Mouse (Mus musculus): ENCODE measurements around the gene Rnf157. TPM values are rescaled to one million over a fixed set of nuclear protein-coding genes. Genes with fewer than 3 reads are reported as not detected.

The Rnf157 gene
- polyA plus RNA-seq, 1 experiment from 2014 or later = 37.4 TPM

DNA sequence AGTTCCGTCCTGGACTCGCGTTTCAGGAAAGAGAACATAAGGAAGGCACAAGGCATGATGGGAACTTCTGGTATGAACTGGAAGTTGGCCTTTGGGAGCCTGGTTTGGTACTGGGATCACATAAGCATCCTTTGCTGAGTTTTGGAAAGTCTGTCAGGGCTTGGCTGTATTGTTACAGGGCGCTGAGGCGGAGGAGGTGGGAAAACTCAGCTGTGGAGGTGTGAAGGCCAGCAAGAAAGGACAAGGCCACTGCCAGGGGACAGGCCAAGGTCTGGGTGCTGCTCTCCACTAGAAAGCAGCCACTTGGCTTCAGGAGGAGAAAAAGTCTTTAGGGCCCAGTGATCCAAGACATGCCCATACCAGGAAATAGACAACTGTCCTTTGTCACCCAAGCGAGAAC, 30.5 kb upstream of the Rnf157 start:
- H3K4me2 ChIP-seq (ENCODE audit: low read length) = no peak overlapping the region
- no peaks in the 10 kb centered on the region for H3K9me3 ChIP-seq (ENCODE audit: control insufficient read depth, low read length)
- no peak for ATAC-seq
- H3K27me3 ChIP-seq (replicated peaks; ENCODE audit: control insufficient read depth, insufficient read depth, low read length) = peaks cover 10% of the 10 kb centered on the region
- 79% methylated on average over 6 of the region's 6 CpGs for WGBS
- H3K4me1 ChIP-seq (replicated peaks; ENCODE audit: control insufficient read depth, insufficient read depth, low read length) = 0 out of 2 replicates have a peak, but pooled peaks cover 3% of the 10 kb centered on the region
- no peak overlapping the region for H3K9ac ChIP-seq (replicated peaks; ENCODE audit: low read depth, low read length)
- no peaks in the 10 kb centered on the region for H3K36me3 ChIP-seq (ENCODE audit: control insufficient read depth, insufficient read depth)
- H3K4me3 ChIP-seq (replicated peaks; ENCODE audit: low read length) = no peak overlapping the region
- no peak overlapping the region for H3K27ac ChIP-seq (ENCODE audit: low read length)

DNA sequence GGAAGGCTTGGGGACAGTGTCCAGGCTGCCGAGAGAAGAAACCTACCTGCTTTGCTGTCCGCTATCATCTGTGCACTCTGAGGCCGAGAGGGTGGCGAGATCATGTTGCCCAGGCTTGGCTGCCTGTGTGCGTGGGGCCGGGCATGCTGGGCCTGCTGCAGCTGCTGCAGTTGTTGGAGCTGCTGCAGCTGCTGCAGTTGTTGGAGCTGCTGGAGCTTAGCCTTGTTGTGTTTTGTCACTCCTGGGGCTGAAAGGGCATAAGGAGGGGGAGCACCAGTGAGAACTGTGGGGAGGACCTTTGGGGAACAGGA, 30.0 kb upstream of the Rnf157 start:
- Histone ChIP-seq H3K27me3 (replicated peaks; ENCODE audit: control insufficient read depth, insufficient read depth, low read length) (peaks cover 7% of the 10 kb centered on the region), H3K27ac (ENCODE audit: low read length) (no peak overlapping the region), H3K4me2 (ENCODE audit: low read length) (no peak overlapping the region), H3K36me3 (ENCODE audit: control insufficient read depth, insufficient read depth) (no peaks in the 10 kb centered on the region), H3K9ac (replicated peaks; ENCODE audit: low read depth, low read length) (no peak overlapping the region), H3K4me1 (replicated peaks; ENCODE audit: control insufficient read depth, insufficient read depth, low read length) (0 out of 2 replicates have a peak, but pooled peaks cover 3% of the 10 kb centered on the region), H3K9me3 (ENCODE audit: control insufficient read depth, low read length) (no peaks in the 10 kb centered on the region), H3K4me3 (replicated peaks; ENCODE audit: low read length) (no peak overlapping the region)
- ATAC-seq = no peak
- 80% methylated on average over 6 of the region's 6 CpGs for WGBS

DNA sequence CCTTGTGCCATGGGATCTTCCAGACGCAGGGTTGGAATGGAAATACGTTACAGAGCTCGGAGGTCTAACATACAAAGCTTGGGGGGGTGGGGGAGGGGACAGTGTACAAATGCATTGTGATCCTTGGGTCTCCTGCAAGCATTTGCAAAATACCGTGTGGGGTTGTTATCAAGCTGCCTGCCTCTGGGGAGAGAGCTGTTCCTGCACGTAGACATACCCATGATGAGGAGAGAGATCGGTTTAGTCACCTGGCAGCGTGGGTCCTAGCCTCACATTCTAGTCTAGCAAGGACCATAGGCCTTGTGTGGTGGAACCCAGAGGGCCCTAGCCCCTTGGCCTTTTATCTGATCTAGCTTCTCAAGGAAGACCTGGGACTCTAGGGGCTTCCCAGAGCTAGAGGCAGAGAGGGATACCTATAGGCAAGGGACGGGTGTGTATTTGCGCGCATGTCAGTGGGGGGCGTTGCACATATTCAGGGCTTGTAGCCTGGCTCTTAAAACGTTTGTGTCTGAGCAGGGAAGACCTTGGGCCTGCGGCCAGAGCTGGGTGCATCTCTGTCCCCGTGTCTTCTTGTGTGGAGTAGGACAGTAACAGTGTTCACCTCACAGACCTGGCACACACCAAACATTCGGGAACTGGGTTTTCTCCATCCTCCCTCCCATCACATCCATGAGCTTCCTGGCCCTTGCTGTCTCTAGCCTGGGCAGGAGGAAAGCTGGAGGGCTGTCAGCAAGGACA, 29.5 kb upstream of the Rnf157 start:
- peaks cover 8% of the 10 kb centered on the region for H3K4me1 ChIP-seq (replicated peaks; ENCODE audit: control insufficient read depth, insufficient read depth, low read length)
- H3K4me2 ChIP-seq (ENCODE audit: low read length) = no peak overlapping the region
- H3K4me3 ChIP-seq (replicated peaks; ENCODE audit: low read length) = no peak overlapping the region
- no peak overlapping the region for H3K9ac ChIP-seq (replicated peaks; ENCODE audit: low read depth, low read length)
- peaks cover 5% of the 10 kb centered on the region for H3K27me3 ChIP-seq (replicated peaks; ENCODE audit: control insufficient read depth, insufficient read depth, low read length)
- WGBS = 77% methylated on average over 15 of the region's 15 CpGs
- no peak overlapping the region for H3K27ac ChIP-seq (ENCODE audit: low read length)
- H3K36me3 ChIP-seq (ENCODE audit: control insufficient read depth, insufficient read depth) = no peaks in the 10 kb centered on the region
- ATAC-seq = no peak
- H3K9me3 ChIP-seq (ENCODE audit: control insufficient read depth, low read length) = no peaks in the 10 kb centered on the region

DNA sequence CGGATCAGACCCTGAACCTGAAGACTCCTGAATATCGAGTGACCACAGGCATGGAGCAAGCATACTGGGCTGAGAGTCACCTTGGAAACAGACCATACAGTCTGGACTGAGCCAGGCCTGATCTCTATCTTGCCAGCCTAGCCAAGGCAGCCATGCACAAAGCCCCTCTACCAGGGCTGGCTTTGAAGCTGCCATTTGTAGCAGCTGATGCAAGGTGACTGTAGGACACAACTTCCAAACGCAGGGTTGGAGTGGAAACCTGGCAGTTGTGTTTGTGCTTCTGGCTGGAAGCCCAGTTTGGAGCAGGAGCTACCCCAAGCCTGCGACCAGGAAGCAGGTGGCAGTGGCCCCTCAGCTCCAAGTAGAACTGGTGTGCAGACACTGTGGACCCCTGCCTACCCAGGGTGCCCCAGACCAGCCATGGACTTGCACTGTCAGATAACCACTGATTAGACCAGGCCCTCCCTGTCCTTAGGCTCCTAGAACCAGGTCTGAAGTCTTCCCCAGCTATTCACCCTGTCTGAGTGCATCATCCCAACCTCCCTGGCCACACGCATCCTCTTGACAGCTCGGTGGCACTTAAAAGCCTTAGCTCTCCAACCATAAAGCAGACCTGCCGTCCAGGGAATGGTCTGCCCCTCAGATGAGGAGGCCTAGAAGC, 27.7 kb upstream of the Rnf157 start:
- no peak for ATAC-seq
- 73% methylated on average over 7 of the region's 7 CpGs for WGBS
- no peak overlapping the region for H3K4me2 ChIP-seq (ENCODE audit: low read length)
- H3K9ac ChIP-seq (replicated peaks; ENCODE audit: low read depth, low read length) = no peak overlapping the region
- no peak overlapping the region for H3K27ac ChIP-seq (ENCODE audit: low read length)
- no peak overlapping the region for H3K4me3 ChIP-seq (replicated peaks; ENCODE audit: low read length)
- H3K9me3 ChIP-seq (ENCODE audit: control insufficient read depth, low read length) = no peaks in the 10 kb centered on the region
- peaks cover 22% of the 10 kb centered on the region for H3K4me1 ChIP-seq (replicated peaks; ENCODE audit: control insufficient read depth, insufficient read depth, low read length)
- H3K36me3 ChIP-seq (ENCODE audit: control insufficient read depth, insufficient read depth) = 0 out of 2 replicates have a peak, but pooled peaks cover 2% of the 10 kb centered on the region
- H3K27me3 ChIP-seq (replicated peaks; ENCODE audit: control insufficient read depth, insufficient read depth, low read length) = no peaks in the 10 kb centered on the region

DNA sequence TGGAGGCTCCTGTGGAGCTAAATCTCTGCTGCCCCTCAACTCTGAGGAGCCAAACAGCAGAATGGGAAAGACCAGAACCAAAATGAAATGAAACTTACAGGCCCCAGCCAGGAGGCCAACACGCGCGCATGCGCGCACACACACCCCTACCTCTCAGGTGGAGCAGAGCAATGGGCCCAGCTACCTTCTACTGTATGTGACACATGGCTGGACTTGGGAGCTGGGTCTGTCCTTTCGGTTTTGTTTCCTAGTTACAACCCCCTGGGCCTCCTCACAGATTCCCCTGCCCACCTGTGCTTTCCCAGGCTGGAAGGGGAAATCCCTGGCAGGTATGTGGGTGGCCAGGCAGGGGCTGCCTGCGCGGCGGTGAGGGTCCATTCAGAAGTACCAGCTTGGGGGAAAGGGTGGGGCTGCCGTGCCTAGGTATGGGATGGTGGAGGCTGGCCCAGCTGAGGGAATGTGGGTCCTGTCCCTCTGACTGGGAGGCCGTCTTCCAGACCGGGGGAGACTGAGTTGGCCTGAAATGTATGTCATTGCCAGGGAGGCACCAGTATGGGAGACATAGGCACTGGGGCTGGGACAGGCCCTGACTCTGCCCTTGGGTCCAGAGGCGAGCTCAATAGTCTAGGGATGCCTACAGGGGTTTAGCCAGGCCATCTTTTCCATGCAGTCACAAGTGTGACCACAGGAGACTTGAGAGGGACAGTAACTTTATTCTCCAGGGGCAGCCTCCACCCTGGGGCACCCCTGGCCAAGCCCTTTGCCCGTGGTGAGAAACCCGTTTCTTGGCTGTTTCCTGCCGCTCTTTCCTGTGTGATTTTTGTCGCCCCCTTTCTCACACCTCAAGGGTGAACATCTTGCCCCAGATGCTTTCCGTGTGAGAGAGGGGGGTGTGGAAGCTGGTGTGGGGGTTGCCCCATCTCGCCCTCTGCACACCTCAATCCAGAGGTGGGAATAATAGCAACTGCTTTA, 26.7 kb upstream of the Rnf157 start:
- H3K4me3 ChIP-seq (replicated peaks; ENCODE audit: low read length) = no peak overlapping the region
- H3K36me3 ChIP-seq (ENCODE audit: control insufficient read depth, insufficient read depth) = 0 out of 2 replicates have a peak, but pooled peaks cover 2% of the 10 kb centered on the region
- no peaks in the 10 kb centered on the region for H3K27me3 ChIP-seq (replicated peaks; ENCODE audit: control insufficient read depth, insufficient read depth, low read length)
- peaks cover 28% of the 10 kb centered on the region for H3K4me1 ChIP-seq (replicated peaks; ENCODE audit: control insufficient read depth, insufficient read depth, low read length)
- H3K9ac ChIP-seq (replicated peaks; ENCODE audit: low read depth, low read length) = no peak overlapping the region
- H3K27ac ChIP-seq (ENCODE audit: low read length) = no peak overlapping the region
- WGBS = 86% methylated on average over 19 of the region's 19 CpGs
- no peak for ATAC-seq
- no peaks in the 10 kb centered on the region for H3K9me3 ChIP-seq (ENCODE audit: control insufficient read depth, low read length)
- no peak overlapping the region for H3K4me2 ChIP-seq (ENCODE audit: low read length)

DNA sequence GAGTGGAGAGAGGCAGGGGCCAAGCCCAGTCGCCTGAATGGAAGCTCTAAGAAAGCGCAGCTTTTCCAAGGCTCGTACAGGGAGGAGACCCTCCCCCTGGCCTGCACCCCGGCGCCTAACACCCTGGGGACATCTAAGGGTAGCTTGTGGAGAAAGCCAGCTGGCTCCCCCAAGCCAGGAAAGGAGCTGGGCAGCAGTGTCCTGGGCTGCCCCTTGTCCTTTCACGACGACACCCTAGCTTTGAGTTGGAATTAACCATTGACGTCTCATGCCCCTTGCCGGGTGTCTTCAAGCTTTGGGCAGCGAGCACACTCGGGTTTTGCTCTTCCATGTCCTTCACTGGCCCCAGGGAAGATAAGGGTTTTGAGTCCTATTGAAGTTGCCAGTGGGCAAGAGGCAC, 24.7 kb upstream of the Rnf157 start:
- no peak overlapping the region for H3K4me2 ChIP-seq (ENCODE audit: low read length)
- H3K9me3 ChIP-seq (ENCODE audit: control insufficient read depth, low read length) = no peaks in the 10 kb centered on the region
- ATAC-seq = no peak
- H3K4me1 ChIP-seq (replicated peaks; ENCODE audit: control insufficient read depth, insufficient read depth, low read length) = peaks cover 30% of the 10 kb centered on the region
- no peak overlapping the region for H3K9ac ChIP-seq (replicated peaks; ENCODE audit: low read depth, low read length)
- H3K27me3 ChIP-seq (replicated peaks; ENCODE audit: control insufficient read depth, insufficient read depth, low read length) = no peaks in the 10 kb centered on the region
- 85% methylated on average over 11 of the region's 11 CpGs for WGBS
- H3K27ac ChIP-seq (ENCODE audit: low read length) = no peak overlapping the region
- 0 out of 2 replicates have a peak, but pooled peaks cover 2% of the 10 kb centered on the region for H3K36me3 ChIP-seq (ENCODE audit: control insufficient read depth, insufficient read depth)
- no peak overlapping the region for H3K4me3 ChIP-seq (replicated peaks; ENCODE audit: low read length)

DNA sequence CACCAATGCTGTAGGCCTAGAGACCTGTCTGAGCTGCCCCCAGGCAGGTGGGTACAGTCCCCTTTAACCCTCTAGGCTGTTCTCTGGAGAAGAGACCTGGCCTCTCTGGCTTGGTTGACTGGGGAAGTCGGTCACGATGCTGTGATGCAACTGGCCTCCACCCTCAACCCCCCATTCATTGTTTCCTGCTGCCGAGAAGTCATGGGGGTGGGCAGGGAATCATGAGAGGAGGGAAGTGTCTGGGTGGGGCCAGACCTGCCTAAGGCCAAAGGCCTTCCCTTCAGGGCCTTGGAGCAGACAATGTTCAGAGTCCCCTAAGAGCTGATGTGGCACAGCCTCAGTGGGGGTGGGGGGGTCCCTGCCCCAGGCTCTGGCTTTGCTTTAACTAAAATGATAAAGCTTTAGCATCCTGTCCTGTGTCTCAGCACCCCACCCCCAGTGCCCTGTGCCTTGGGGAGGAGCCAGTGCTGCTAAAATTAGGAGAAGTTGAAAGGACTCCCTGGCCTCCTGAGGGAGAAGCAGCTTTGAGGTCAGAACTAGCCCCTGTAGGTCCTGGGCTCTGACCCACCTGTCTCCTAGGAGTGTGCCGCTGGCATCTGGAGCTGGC, 24.0 kb upstream of the Rnf157 start:
- WGBS = 72% methylated on average over 4 of the region's 4 CpGs

DNA sequence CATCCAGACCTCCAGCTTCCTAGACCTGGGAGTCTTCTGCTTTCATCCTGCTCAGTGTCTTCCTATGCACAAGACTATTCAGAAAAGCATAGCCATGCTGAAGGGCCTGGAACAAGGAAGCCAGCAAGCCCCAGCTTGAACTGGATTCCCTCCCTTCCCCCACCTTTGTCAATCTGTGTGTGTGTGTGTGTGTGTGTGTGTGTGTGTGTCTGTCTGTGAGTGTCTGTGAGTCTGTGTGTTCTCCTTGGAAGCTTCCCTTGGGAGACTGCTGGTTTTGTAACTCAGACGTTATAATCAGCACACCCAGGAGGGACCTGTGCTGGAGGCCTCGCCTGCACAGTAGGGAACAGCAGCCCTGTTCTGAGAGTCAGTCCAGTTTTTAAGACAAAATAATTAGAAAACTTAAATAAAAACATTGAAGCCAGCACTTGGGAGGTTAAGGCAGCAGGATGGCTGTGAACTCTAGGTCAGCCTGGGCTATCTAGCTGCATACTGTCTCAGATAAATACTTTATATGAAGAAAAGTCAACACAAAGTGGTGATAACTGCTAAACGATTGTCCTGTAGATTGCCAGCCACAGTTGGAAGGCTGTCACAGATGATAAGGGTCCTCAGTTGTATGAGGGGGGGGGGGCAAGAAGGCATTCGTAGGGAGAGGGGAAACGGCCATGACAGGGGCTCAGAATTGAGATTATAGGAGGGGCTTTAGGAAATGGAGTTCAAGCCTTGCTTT, 23.3 kb upstream of the Rnf157 start:
- Histone ChIP-seq H3K36me3 (ENCODE audit: control insufficient read depth, insufficient read depth) (0 out of 2 replicates have a peak, but pooled peaks cover 2% of the 10 kb centered on the region), H3K4me3 (replicated peaks; ENCODE audit: low read length) (peak overlapping the region; percentile 17), H3K9ac (replicated peaks; ENCODE audit: low read depth, low read length) (peak overlapping the region; percentile 42), H3K4me2 (ENCODE audit: low read length) (peak overlapping the region; percentile 95), H3K4me1 (replicated peaks; ENCODE audit: control insufficient read depth, insufficient read depth, low read length) (peaks cover 30% of the 10 kb centered on the region), H3K9me3 (ENCODE audit: control insufficient read depth, low read length) (no peaks in the 10 kb centered on the region), H3K27ac (ENCODE audit: low read length) (no peak overlapping the region), H3K27me3 (replicated peaks; ENCODE audit: control insufficient read depth, insufficient read depth, low read length) (peaks cover 4% of the 10 kb centered on the region; the same call in 1 of the 2 replicates)
- 73% methylated on average over 5 of the region's 5 CpGs for WGBS
- no peak for ATAC-seq

More for the DNA sequence above, 24.0 kb upstream of the Rnf157 start:
- 0 out of 2 replicates have a peak overlapping the region, but pooled peaks have one; percentile 18 for H3K27ac ChIP-seq (ENCODE audit: low read length)
- no peak for ATAC-seq
- H3K9me3 ChIP-seq (ENCODE audit: control insufficient read depth, low read length) = no peaks in the 10 kb centered on the region
- peak overlapping the region; percentile 8; the same call in 1 of the 2 replicates for H3K4me3 ChIP-seq (replicated peaks; ENCODE audit: low read length)
- no peaks in the 10 kb centered on the region; the same call in 1 of the 2 replicates for H3K27me3 ChIP-seq (replicated peaks; ENCODE audit: control insufficient read depth, insufficient read depth, low read length)
- peaks cover 30% of the 10 kb centered on the region for H3K4me1 ChIP-seq (replicated peaks; ENCODE audit: control insufficient read depth, insufficient read depth, low read length)
- H3K36me3 ChIP-seq (ENCODE audit: control insufficient read depth, insufficient read depth) = 0 out of 2 replicates have a peak, but pooled peaks cover 2% of the 10 kb centered on the region
- peak overlapping the region; percentile 42 for H3K9ac ChIP-seq (replicated peaks; ENCODE audit: low read depth, low read length)
- peak overlapping the region; percentile 95 for H3K4me2 ChIP-seq (ENCODE audit: low read length)

Measured in forebrain, embryonic 16.5 days (tissue).